Mouse (Mus musculus): Measurements from ENCODE around the gene Olfr137.

The Olfr137 gene

GRCm38 (mm10) chr17:38307470-38307869 is at the start of gene Olfr137:
Gene Olfr137 (minus strand): TSS chr17:38307570.
- DNase-seq (ENCODE audit: low spot score in 2 of 2), result no peak

- DNase-seq (ENCODE audit: low spot score in 2 of 2), result no peak
These were observed 22.2 kb upstream of the Olfr137 start, which contains the start of gene Olfr136 for GRCm38 (mm10) chr17:38329531-38329930. Gene Olfr136 (plus strand): TSS chr17:38329831.

- no peak for DNase-seq (ENCODE audit: low spot score in 2 of 2)
These were observed 46.6 kb downstream of the Olfr137 start, which contains the start of gene Olfr138 for GRCm38 (mm10) chr17:38260735-38261134. Gene Olfr138 (plus strand): TSS chr17:38261035.
